Mouse (Mus musculus): ENCODE measurements around the gene Slc35b3. TPM values are rescaled to one million over a fixed set of nuclear protein-coding genes. Genes with fewer than 3 reads are reported as not detected.

Slc35b3 gene
- polyA plus RNA-seq, 1 experiment from 2014 or later, result 51.9 TPM

DNA sequence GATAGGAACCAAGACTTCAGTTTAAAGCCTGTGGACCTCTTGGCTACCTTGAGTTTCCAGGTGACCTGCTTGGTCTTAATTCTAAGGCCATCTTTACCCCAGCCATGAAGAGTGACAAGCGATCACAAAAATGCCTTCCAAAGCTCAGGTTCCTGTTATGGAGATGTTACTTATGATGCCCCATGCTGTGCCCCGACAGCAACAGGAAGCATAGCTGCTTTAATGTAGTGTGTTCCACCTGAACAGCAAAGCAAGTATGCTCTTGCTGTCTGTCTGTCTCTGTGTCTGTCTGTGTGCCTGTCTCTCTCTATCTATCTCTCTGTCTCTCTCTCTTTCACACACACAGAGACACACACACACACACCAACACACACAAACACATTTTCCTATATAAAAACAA, 22.2 kb downstream of the Slc35b3 start:
- no peak for DNase-seq (ENCODE audit: low spot score)

- DNase-seq (ENCODE audit: low spot score), result no peak
Measured at GRCm38 (mm10) chr13:38936860-38937471, 23.7 kb downstream of the Slc35b3 start.

GRCm38 (mm10) chr13:38935856-38936446, 24.7 kb downstream of the Slc35b3 start:
- DNase-seq (ENCODE audit: low spot score), result no peak

DNA sequence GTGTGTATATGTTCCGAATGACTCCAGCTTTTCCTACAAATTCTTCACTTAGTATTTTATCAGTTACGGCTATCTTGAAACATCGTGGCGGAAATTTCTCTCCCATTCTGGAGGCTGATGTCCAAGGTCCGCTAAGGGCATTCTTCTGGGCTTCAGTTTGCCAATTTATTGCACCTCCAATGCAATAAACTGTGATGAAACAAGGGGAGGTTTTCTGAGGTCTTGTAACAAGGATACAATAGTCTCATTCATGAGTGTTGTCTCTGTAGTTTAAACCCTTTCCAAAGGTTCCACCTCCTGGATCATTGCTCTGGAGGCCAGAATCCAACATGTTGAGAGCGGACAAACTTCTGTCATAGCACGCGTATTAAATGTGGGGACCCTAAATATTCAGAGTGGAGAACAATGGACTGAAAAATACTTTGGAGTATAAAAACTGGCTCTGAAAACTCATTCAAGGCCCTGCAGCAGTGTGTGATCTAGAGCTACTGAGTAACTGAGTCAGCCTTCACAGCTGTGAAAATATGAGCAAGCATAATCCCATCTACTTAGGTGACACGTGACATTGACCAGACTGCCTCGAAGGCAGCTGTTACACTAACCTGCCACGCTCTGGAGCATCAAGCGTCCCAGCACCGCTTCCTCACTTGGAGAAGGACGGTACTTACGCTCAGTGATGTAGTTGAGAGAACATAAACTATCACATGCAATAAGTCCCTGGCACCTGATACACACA, 30.7 kb downstream of the Slc35b3 start:
- no peak for DNase-seq (ENCODE audit: low spot score)

GRCm38 (mm10) chr13:38922676-38923075, 38.0 kb downstream of the Slc35b3 start:
- no peak for DNase-seq (ENCODE audit: low spot score)

- no peak for DNase-seq (ENCODE audit: low spot score)
Measured at GRCm38 (mm10) chr13:38921306-38921705, 39.4 kb downstream of the Slc35b3 start.

DNA sequence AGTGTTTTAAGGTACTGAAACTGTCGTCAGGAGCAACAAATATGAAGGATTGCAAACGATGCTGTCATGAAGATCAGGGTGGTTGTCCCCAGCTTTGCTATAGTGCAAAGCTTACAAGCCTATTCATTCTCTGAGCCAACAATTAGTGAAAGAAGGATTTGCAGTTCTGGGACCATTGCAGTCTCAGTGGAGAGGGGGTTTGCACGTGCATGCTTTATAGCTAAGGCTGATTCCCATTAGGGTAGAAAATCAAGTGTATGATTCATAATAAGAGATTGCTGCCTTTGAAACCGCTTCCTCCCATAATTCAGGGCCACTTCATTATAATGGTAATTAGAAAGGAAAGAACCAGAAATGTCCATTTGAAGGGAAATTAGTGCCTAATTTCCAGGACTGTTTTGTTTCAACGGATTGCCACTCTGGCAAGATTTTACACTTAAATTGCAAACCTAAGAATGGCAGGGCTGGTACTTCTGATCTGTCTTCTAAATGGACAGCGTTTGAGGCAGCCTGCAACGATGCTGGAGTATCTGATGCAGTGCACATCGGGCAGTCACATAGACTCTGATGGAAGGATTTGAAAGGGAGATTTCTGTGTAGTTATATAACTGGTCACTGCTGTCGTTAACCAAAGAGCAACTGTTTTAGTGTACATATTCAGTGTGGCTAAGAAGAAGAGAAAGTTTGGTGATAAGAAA, 42.3 kb downstream of the Slc35b3 start:
- DNase-seq (ENCODE audit: low spot score), result no peak

- DNase-seq (ENCODE audit: low spot score), result no peak
Measured at GRCm38 (mm10) chr13:38917556-38917955, 43.1 kb downstream of the Slc35b3 start.

- no peak for DNase-seq (ENCODE audit: low spot score)
Measured at GRCm38 (mm10) chr13:38914771-38915170, 45.9 kb downstream of the Slc35b3 start.

DNA sequence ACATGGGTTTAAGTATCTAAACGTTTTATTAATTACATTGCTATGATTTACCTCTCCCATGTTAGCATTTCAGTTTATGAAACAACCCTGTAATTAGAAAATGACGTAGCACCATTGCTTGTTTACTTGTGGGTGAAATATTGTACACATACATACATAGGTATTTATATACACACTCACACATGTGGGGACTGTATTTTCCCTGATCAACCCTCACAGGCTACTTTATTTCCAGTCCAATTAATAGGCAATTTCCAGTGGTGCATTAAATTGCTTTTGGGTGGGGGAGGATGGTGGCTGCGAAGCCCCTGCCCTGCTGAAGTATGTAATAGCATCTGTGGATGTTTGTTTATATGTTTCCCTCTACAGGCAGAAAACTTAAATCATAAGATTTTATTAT, 68.3 kb downstream of the Slc35b3 start:
- no peak for DNase-seq (ENCODE audit: low spot score)
